Mouse (Mus musculus) thymus, postnatal 14 days (tissue): ENCODE measurements around the gene Spon1.

ENCODE experiments used
- DNase-seq: peaks from one replicate; pipeline ENCODE4 v3.0.0; 2021

Gene Spon1

GRCm38 (mm10) chr7:114065407-114066185 is 299.8 kb downstream of the Spon1 start:
- no peak for DNase-seq

- DNase-seq, result peak; percentile 84
These were observed 300.9 kb downstream of the Spon1 start for GRCm38 (mm10) chr7:114066529-114067178.

GRCm38 (mm10) chr7:114068956-114069533 is 303.2 kb downstream of the Spon1 start:
- DNase-seq, result peak; percentile 36

GRCm38 (mm10) chr7:114069726-114070457 is 304.1 kb downstream of the Spon1 start:
- DNase-seq, result no peak

- DNase-seq, result no peak
These were observed 304.7 kb downstream of the Spon1 start for GRCm38 (mm10) chr7:114070458-114070840.

- no peak for DNase-seq
These were observed 305.6 kb downstream of the Spon1 start for GRCm38 (mm10) chr7:114071395-114071794.

GRCm38 (mm10) chr7:114071851-114072616 is 306.2 kb downstream of the Spon1 start:
- no peak for DNase-seq

- DNase-seq, result no peak
These were observed 308.3 kb downstream of the Spon1 start for GRCm38 (mm10) chr7:114074133-114074532.

GRCm38 (mm10) chr7:114074595-114074994 is 308.8 kb downstream of the Spon1 start:
- DNase-seq, result no peak

GRCm38 (mm10) chr7:114079343-114079742 is 313.5 kb downstream of the Spon1 start:
- DNase-seq, result no peak

- DNase-seq, result no peak
These were observed 314.5 kb downstream of the Spon1 start for GRCm38 (mm10) chr7:114080250-114080649.

GRCm38 (mm10) chr7:114081633-114082420 is 316.0 kb downstream of the Spon1 start:
- no peak for DNase-seq

- DNase-seq, result no peak
These were observed 317.3 kb downstream of the Spon1 start for GRCm38 (mm10) chr7:114083088-114083487.

- no peak for DNase-seq
These were observed 318.0 kb downstream of the Spon1 start for GRCm38 (mm10) chr7:114083760-114084159.

GRCm38 (mm10) chr7:114086021-114086710 is 320.4 kb downstream of the Spon1 start:
- DNase-seq, result no peak

GRCm38 (mm10) chr7:114087341-114087740 is 321.5 kb downstream of the Spon1 start:
- DNase-seq, result no peak

- peak; percentile 65 for DNase-seq
These were observed 322.2 kb downstream of the Spon1 start for GRCm38 (mm10) chr7:114087986-114088385.

GRCm38 (mm10) chr7:114088918-114089317 is 323.1 kb downstream of the Spon1 start:
- DNase-seq, result no peak

GRCm38 (mm10) chr7:114090231-114090630 is 324.4 kb downstream of the Spon1 start:
- DNase-seq, result no peak

- no peak for DNase-seq
These were observed 325.2 kb downstream of the Spon1 start for GRCm38 (mm10) chr7:114090892-114091545.
